14 mouse cellular contexts compared by ENCODE assay signal in genomic region chr13:117287400-117287799, GRCm38 (mm10).
DNase-seq lines count a peak whose midpoint lies in the region; ATAC-seq and TF ChIP-seq lines count a peak whose summit lies in the region.
"Had no signal": no experiment of that assay in that cellular context is flagged by ENCODE, and none has a peak within 500 bp of the region (broad histone marks: within the 10 kb centered on the region; RNA-seq: fewer than 3 reads in every experiment).

No protein-coding gene starts in this region.

- no peak for TF ChIP-seq POLR2A in cortical plate, adult 2 months (IDR thresholded peaks at IDR 0.05; ENCODE audit: extremely low read depth, insufficient read depth, low read length)

- H3K4me2 ChIP-seq in hindbrain, postnatal 0 days (ENCODE audit: low read depth, low read length) = no peak overlapping the region
- no peak overlapping the region for H3K4me2 ChIP-seq in hindbrain, embryonic 13.5 days
- H3K4me2 ChIP-seq in midbrain, embryonic 11.5 days = no peak overlapping the region
- no peak overlapping the region for H3K4me2 ChIP-seq in midbrain, postnatal 0 days (ENCODE audit: low read depth, low read length, poor library complexity, severe bottlenecking)
- H3K4me2 ChIP-seq: hindbrain, embryonic 15.5 days; lung, embryonic 15.5 days had no signal

- H3K9ac ChIP-seq in hindbrain, postnatal 0 days (replicated peaks; ENCODE audit: low read length) = no peak overlapping the region
- H3K9ac ChIP-seq in hindbrain, embryonic 13.5 days = no peak overlapping the region
- no peak overlapping the region for H3K9ac ChIP-seq in midbrain, embryonic 11.5 days (ENCODE audit: low read length)
- no peak overlapping the region for H3K9ac ChIP-seq in midbrain, postnatal 0 days (replicated peaks; ENCODE audit: low read length, poor library complexity, severe bottlenecking)
- H3K9ac ChIP-seq: hindbrain, embryonic 15.5 days; lung, embryonic 15.5 days had no signal

- no peak for ATAC-seq in hindbrain, postnatal 0 days
- no peak for ATAC-seq in hindbrain, embryonic 13.5 days (ENCODE audit: low FRiP score)
- ATAC-seq in midbrain, embryonic 11.5 days (ENCODE audit: low FRiP score) = no peak
- no peak for ATAC-seq in midbrain, postnatal 0 days (ENCODE audit: low FRiP score)
- ATAC-seq in activated CD4-positive, CD25-positive, alpha-beta regulatory T cell, adult 4 months = no peak

- H3K4me3 ChIP-seq in hindbrain, postnatal 0 days (ENCODE audit: low read length) = no peak overlapping the region
- no peak overlapping the region for H3K4me3 ChIP-seq in hindbrain, embryonic 13.5 days
- H3K4me3 ChIP-seq in midbrain, embryonic 11.5 days (ENCODE audit: low read depth, low read length) = no peak overlapping the region
- no peak overlapping the region for H3K4me3 ChIP-seq in midbrain, postnatal 0 days (ENCODE audit: low read depth, low read length)
- no peak overlapping the region for H3K4me3 ChIP-seq in cortical plate, adult 2 months (ENCODE audit: insufficient read depth, low read length)
- H3K4me3 ChIP-seq: embryonic facial prominence, embryonic 10.5 days; heart, adult 2 months; hindbrain, embryonic 15.5 days; lung, embryonic 15.5 days had no signal

- H3K9me3 ChIP-seq in hindbrain, postnatal 0 days (ENCODE audit: low read length) = no peaks in the 10 kb centered on the region
- H3K9me3 ChIP-seq in hindbrain, embryonic 13.5 days = no peaks in the 10 kb centered on the region
- H3K9me3 ChIP-seq in midbrain, embryonic 11.5 days (ENCODE audit: control insufficient read depth, low read length) = no peaks in the 10 kb centered on the region
- H3K9me3 ChIP-seq in midbrain, postnatal 0 days (ENCODE audit: low read length) = no peaks in the 10 kb centered on the region
- H3K9me3 ChIP-seq: embryonic facial prominence, embryonic 10.5 days; hindbrain, embryonic 15.5 days; lung, embryonic 15.5 days had no signal

- H3K36me3 ChIP-seq in hindbrain, postnatal 0 days (ENCODE audit: insufficient read depth, low read length) = no peaks in the 10 kb centered on the region
- no peaks in the 10 kb centered on the region for H3K36me3 ChIP-seq in hindbrain, embryonic 13.5 days
- H3K36me3 ChIP-seq in midbrain, embryonic 11.5 days (ENCODE audit: control insufficient read depth, insufficient read depth, low read length) = no peaks in the 10 kb centered on the region
- H3K36me3 ChIP-seq in midbrain, postnatal 0 days (ENCODE audit: insufficient read depth, low read length) = no peaks in the 10 kb centered on the region
- H3K36me3 ChIP-seq: embryonic facial prominence, embryonic 10.5 days; hindbrain, embryonic 15.5 days; lung, embryonic 15.5 days had no signal

- no peak for DNase-seq in hindbrain, postnatal 0 days (ENCODE audit: low spot score)
- peak; percentile 64 for DNase-seq in midbrain, embryonic 11.5 days (ENCODE audit: low spot score, missing footprints)
- no peak for DNase-seq in midbrain, postnatal 0 days (ENCODE audit: low spot score)
- DNase-seq in thymus, postnatal 4 days = peak; percentile 35
- DNase-seq in cerebellum, adult 9-11 months = no peak
- DNase-seq: adrenal gland, postnatal 10 days; heart, adult 2 months; kidney, adult 18-20 months had no signal

- no peak overlapping the region for H3K27ac ChIP-seq in hindbrain, postnatal 0 days
- no peak overlapping the region for H3K27ac ChIP-seq in hindbrain, embryonic 13.5 days
- H3K27ac ChIP-seq in midbrain, embryonic 11.5 days (ENCODE audit: low read depth, low read length) = no peak overlapping the region
- no peak overlapping the region for H3K27ac ChIP-seq in midbrain, postnatal 0 days (ENCODE audit: low read depth, low read length)
- no peak overlapping the region for H3K27ac ChIP-seq in cortical plate, adult 2 months (ENCODE audit: insufficient read depth, low read length)
- H3K27ac ChIP-seq: embryonic facial prominence, embryonic 10.5 days; heart, adult 2 months; hindbrain, embryonic 15.5 days; lung, embryonic 15.5 days had no signal

- 95% methylated on average over 6 of the region's 6 CpGs for WGBS in hindbrain, postnatal 0 days
- WGBS in hindbrain, embryonic 13.5 days = 89% methylated on average over 6 of the region's 6 CpGs
- WGBS in midbrain, embryonic 11.5 days = 91% methylated on average over 6 of the region's 6 CpGs
- 91% methylated on average over 6 of the region's 6 CpGs for WGBS in midbrain, postnatal 0 days

- no peaks in the 10 kb centered on the region for H3K27me3 ChIP-seq in hindbrain, postnatal 0 days (ENCODE audit: insufficient read depth, low read length)
- no peaks in the 10 kb centered on the region for H3K27me3 ChIP-seq in hindbrain, embryonic 13.5 days
- H3K27me3 ChIP-seq in midbrain, embryonic 11.5 days (ENCODE audit: control insufficient read depth, insufficient read depth, low read length) = no peaks in the 10 kb centered on the region
- no peaks in the 10 kb centered on the region for H3K27me3 ChIP-seq in midbrain, postnatal 0 days (ENCODE audit: insufficient read depth, low read length)
- H3K27me3 ChIP-seq: hindbrain, embryonic 15.5 days; lung, embryonic 15.5 days had no signal

- H3K4me1 ChIP-seq in hindbrain, postnatal 0 days (ENCODE audit: insufficient read depth, low read length) = no peaks in the 10 kb centered on the region
- H3K4me1 ChIP-seq in hindbrain, embryonic 13.5 days (replicated peaks) = no peaks in the 10 kb centered on the region
- no peaks in the 10 kb centered on the region for H3K4me1 ChIP-seq in midbrain, embryonic 11.5 days (ENCODE audit: control insufficient read depth, insufficient read depth, low read length)
- no peaks in the 10 kb centered on the region for H3K4me1 ChIP-seq in midbrain, postnatal 0 days (ENCODE audit: insufficient read depth, low read length)
- H3K4me1 ChIP-seq in cortical plate, adult 2 months (ENCODE audit: control insufficient read depth, insufficient read depth, low read length) = no peaks in the 10 kb centered on the region
- H3K4me1 ChIP-seq: lung, embryonic 15.5 days had no signal

- peak; percentile 7; the same call in 1 of the 2 replicates for TF ChIP-seq CTCF in hindbrain, postnatal 0 days (IDR thresholded peaks at IDR 0.05; ENCODE audit: low read depth)
- no peak for TF ChIP-seq CTCF in midbrain, postnatal 0 days (IDR thresholded peaks at IDR 0.05)
- 0 out of 2 replicates have a peak, but pooled peaks have one; percentile 3 for TF ChIP-seq CTCF in cortical plate, adult 2 months (IDR thresholded peaks at IDR 0.05; ENCODE audit: extremely low read depth, insufficient read depth, low read length)

Comparison
In these comparisons a context has a peak if more than half of its experiments do, and no peak if none do; other contexts are left out.
1. DNase-seq: peak in midbrain, embryonic 11.5 days (single experiment) and thymus, postnatal 4 days (single experiment); none in hindbrain, postnatal 0 days (single experiment), midbrain, postnatal 0 days (single experiment) and cerebellum, adult 9-11 months (single experiment).